Mouse (Mus musculus): ENCODE measurements around the gene Cd274. TPM values are rescaled to one million over a fixed set of nuclear protein-coding genes. Genes with fewer than 3 reads are reported as not detected.
A peak's percentile ranks its signal among the peaks of the same experiment; 100 is the strongest.
"Not testable (repeated sequence)": the region's sequence is repeated elsewhere in the genome, so short reads cannot be mapped to it uniquely, and the experiment has no call there.

The Cd274 gene
- polyA plus RNA-seq, 1 experiment from 2014 or later, result 0.34 TPM

DNA sequence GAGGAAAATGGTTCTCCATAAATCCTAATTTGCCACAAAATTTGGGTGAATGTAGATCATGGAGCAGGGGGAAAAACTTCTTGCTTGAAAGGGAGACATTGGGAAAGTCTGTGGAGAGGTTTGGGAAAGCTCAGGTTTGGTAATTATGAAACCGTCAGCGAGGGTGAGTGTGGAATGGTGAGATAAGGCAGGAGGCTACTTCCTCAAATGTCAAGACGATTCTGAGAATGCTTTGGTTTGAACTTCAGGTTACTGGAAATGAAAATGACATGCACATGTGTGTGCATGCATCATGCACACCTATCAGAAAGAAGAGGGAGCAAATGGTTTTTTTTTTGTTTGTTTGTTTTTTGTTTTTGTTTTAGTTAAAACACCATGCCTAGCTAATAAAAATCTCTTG, 33.2 kb downstream of the Cd274 start:
- Histone ChIP-seq H3K9me3 (peaks cover 9% of the 10 kb centered on the region; the same call in 1 of the 2 replicates), H3K27me3 (no peaks in the 10 kb centered on the region), H3K27ac (no peak overlapping the region), H3K4me2 (no peak overlapping the region), H3K36me3 (no peaks in the 10 kb centered on the region), H3K9ac (no peak overlapping the region), H3K4me3 (no peak overlapping the region), H3K4me1 (0 out of 2 replicates have a peak, but pooled peaks cover 8% of the 10 kb centered on the region)
- WGBS, result 65% methylated on average over 3 of the region's 3 CpGs
- no peak for ATAC-seq (ENCODE audit: insufficient number of reproducible peaks, insufficient read depth, low FRiP score, low TSS enrichment, low read depth)

DNA sequence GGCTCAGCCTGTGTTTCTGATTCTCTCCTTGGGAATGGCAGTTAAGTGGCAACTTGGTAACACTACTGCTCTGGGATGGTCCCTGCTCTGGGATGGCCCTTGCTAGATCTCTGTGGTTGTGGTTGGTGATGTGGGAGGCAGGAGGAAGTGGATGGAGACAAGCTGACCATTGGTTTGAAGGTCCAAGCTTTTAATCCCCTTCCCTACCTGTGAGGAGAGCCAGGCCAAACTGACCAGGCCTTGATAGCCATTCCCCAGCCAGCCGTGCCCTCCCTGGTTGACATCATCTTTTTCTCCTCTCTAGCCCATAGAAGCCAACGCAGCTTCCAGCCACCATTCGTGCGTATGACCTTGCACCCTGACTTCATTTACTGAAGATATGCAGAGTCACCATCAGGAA, 35.4 kb downstream of the Cd274 start:
- Histone ChIP-seq H3K9ac (no peak overlapping the region), H3K4me3 (no peak overlapping the region), H3K27me3 (no peaks in the 10 kb centered on the region), H3K4me2 (no peak overlapping the region), H3K27ac (no peak overlapping the region), H3K4me1 (peaks cover 24% of the 10 kb centered on the region), H3K36me3 (no peaks in the 10 kb centered on the region), H3K9me3 (peaks cover 9% of the 10 kb centered on the region; the same call in 1 of the 2 replicates)
- no peak for ATAC-seq (ENCODE audit: insufficient number of reproducible peaks, insufficient read depth, low FRiP score, low TSS enrichment, low read depth)
- WGBS, result 88% methylated on average over 4 of the region's 4 CpGs

GRCm38 (mm10) chr19:29403251-29403650, 36.0 kb downstream of the Cd274 start:
- H3K4me3 ChIP-seq, result no peak overlapping the region
- no peak overlapping the region for H3K9ac ChIP-seq
- no peak overlapping the region for H3K4me2 ChIP-seq
- no peaks in the 10 kb centered on the region for H3K36me3 ChIP-seq
- no peak overlapping the region for H3K27ac ChIP-seq
- H3K27me3 ChIP-seq, result no peaks in the 10 kb centered on the region
- peaks cover 28% of the 10 kb centered on the region for H3K4me1 ChIP-seq
- peaks cover 4% of the 10 kb centered on the region; the same call in 1 of the 2 replicates for H3K9me3 ChIP-seq
- no peak for ATAC-seq (ENCODE audit: insufficient number of reproducible peaks, insufficient read depth, low FRiP score, low TSS enrichment, low read depth)
- 66% methylated on average over 4 of the region's 4 CpGs for WGBS

GRCm38 (mm10) chr19:29405388-29405787, 38.1 kb downstream of the Cd274 start:
- no peaks in the 10 kb centered on the region for H3K36me3 ChIP-seq
- H3K27ac ChIP-seq, result no peak overlapping the region
- H3K9me3 ChIP-seq, result no peaks in the 10 kb centered on the region
- WGBS, result 26% methylated on average over 2 of the region's 2 CpGs
- no peak overlapping the region for H3K9ac ChIP-seq
- H3K4me2 ChIP-seq, result no peak overlapping the region
- H3K4me1 ChIP-seq, result peaks cover 38% of the 10 kb centered on the region
- H3K4me3 ChIP-seq, result no peak overlapping the region
- no peak for ATAC-seq (ENCODE audit: insufficient number of reproducible peaks, insufficient read depth, low FRiP score, low TSS enrichment, low read depth)
- no peaks in the 10 kb centered on the region for H3K27me3 ChIP-seq

GRCm38 (mm10) chr19:29406042-29407017, 39.1 kb downstream of the Cd274 start:
- Histone ChIP-seq H3K36me3 (no peaks in the 10 kb centered on the region), H3K9ac (no peak overlapping the region), H3K27ac (peak overlapping the region; percentile 3), H3K9me3 (no peaks in the 10 kb centered on the region), H3K4me1 (peaks cover 45% of the 10 kb centered on the region), H3K4me2 (peak overlapping the region; percentile 5; the same call in 1 of the 2 replicates), H3K4me3 (no peak overlapping the region), H3K27me3 (no peaks in the 10 kb centered on the region)
- WGBS, result 39% methylated on average over 18 of the region's 18 CpGs
- peak; percentile 45; the same call in 1 of the 2 replicates for ATAC-seq (ENCODE audit: insufficient number of reproducible peaks, insufficient read depth, low FRiP score, low TSS enrichment, low read depth)

GRCm38 (mm10) chr19:29410619-29411018, 43.4 kb downstream of the Cd274 start, which contains the start of gene Pdcd1lg2:
Pdcd1lg2 (plus strand) TSS chr19:29410919.
- WGBS, result 65% methylated on average over 4 of the region's 4 CpGs
- no peaks in the 10 kb centered on the region for H3K36me3 ChIP-seq

DNA sequence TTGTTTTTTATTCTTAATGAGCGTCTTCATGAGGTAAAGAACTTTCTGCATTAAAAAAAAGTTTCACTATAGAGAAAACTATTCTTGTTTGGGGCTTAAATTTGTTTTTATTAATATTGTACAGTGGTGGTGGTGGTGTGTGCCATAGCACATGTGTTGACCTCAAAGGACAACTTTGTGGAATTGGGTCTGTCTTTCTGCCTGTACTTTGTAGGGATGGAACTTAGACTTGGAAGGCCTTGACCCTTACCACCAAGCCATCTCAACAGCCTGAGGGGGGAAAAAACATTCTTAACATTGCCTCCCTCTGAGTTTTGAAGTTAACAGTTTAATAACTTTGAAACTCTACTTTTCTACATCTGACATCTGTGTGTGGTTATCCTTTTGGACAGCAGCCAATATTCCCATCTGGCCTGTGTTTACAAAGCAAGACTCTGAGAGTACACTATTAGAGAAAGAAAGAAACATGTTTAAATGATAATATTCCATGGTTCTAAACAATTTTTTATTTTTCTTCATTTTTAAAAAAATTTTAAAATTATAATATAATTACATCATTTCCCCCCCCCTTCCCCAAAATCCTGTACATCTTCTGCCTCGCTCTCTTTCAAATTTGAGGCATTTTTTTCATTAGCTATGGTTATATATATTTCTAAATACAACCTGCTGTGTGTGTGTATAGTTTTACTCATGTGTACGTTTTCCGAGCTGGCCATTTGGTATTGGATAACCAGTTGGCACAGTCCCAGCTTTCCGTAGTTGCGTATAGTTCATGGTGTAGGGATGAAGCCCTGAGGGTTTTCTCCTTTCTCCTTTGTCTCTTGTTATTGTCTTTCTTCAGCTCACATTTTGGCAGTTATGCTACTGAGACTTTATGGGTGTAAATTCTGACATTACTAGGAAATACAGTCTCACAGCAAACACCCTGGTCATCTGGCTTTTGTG, 45.5 kb downstream of the Cd274 start:
- Histone ChIP-seq H3K36me3 (no peaks in the 10 kb centered on the region), H3K9me3 (no peaks in the 10 kb centered on the region), H3K4me2 (peak overlapping the region; percentile 16; the same call in 1 of the 2 replicates), H3K4me1 (peaks cover 30% of the 10 kb centered on the region), H3K9ac (no peak overlapping the region), H3K27me3 (no peaks in the 10 kb centered on the region), H3K4me3 (no peak overlapping the region), H3K27ac (peak overlapping the region; percentile 98)
- ATAC-seq (ENCODE audit: insufficient number of reproducible peaks, insufficient read depth, low FRiP score, low TSS enrichment, low read depth), result peak; percentile 91
- WGBS, result 19% methylated on average over 6 of the region's 6 CpGs

More at GRCm38 (mm10) chr19:29410619-29411018, 43.4 kb downstream of the Cd274 start, which contains the start of gene Pdcd1lg2:
- H3K4me3 ChIP-seq, result no peak within 1 kb of the TSS
- no peak within 1 kb of the TSS for H3K9ac ChIP-seq
- H3K4me2 ChIP-seq, result no peak within 1 kb of the TSS
- no peaks in the 10 kb centered on the region for H3K9me3 ChIP-seq
- H3K4me1 ChIP-seq, result peaks cover 47% of the 10 kb centered on the region
- no peaks in the 10 kb centered on the region for H3K27me3 ChIP-seq
- ATAC-seq (ENCODE audit: insufficient number of reproducible peaks, insufficient read depth, low FRiP score, low TSS enrichment, low read depth), result no peak
- 0 out of 2 replicates have a peak within 1 kb of the TSS, but pooled peaks have one; percentile 3 for H3K27ac ChIP-seq

- no peaks in the 10 kb centered on the region for H3K36me3 ChIP-seq
- WGBS, result 81% methylated on average over 3 of the region's 3 CpGs
- no peak overlapping the region for H3K4me2 ChIP-seq
- no peak overlapping the region for H3K27ac ChIP-seq
- H3K9ac ChIP-seq, result no peak overlapping the region
- H3K4me1 ChIP-seq, result peaks cover 19% of the 10 kb centered on the region
- H3K4me3 ChIP-seq, result no peak overlapping the region
- H3K27me3 ChIP-seq, result no peaks in the 10 kb centered on the region
- no peaks in the 10 kb centered on the region for H3K9me3 ChIP-seq
- ATAC-seq (ENCODE audit: insufficient number of reproducible peaks, insufficient read depth, low FRiP score, low TSS enrichment, low read depth), result no peak
Observed at GRCm38 (mm10) chr19:29414513-29414912, 47.3 kb downstream of the Cd274 start.

DNA sequence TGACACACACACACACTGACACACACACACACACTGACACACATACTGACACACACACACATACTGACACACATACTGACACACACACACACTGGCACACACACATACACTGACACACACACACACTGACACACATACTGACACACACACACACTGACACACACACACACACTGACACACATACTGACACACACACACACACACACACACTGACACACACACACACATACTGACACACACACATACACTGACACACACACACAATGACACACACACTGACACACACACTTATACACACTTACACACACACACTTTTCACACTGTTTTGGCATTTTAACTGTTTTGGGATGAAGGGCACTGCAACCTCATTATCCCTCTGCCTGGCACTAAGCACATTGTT, 47.7 kb downstream of the Cd274 start:
- not testable (repeated sequence) for H3K27me3 ChIP-seq; H3K4me3 ChIP-seq; H3K4me2 ChIP-seq; H3K9me3 ChIP-seq; H3K9ac ChIP-seq; H3K36me3 ChIP-seq; H3K27ac ChIP-seq; ATAC-seq (ENCODE audit: insufficient number of reproducible peaks, insufficient read depth, low FRiP score, low TSS enrichment, low read depth)
- H3K4me1 ChIP-seq, result peaks cover 18% of the 10 kb centered on the region

DNA sequence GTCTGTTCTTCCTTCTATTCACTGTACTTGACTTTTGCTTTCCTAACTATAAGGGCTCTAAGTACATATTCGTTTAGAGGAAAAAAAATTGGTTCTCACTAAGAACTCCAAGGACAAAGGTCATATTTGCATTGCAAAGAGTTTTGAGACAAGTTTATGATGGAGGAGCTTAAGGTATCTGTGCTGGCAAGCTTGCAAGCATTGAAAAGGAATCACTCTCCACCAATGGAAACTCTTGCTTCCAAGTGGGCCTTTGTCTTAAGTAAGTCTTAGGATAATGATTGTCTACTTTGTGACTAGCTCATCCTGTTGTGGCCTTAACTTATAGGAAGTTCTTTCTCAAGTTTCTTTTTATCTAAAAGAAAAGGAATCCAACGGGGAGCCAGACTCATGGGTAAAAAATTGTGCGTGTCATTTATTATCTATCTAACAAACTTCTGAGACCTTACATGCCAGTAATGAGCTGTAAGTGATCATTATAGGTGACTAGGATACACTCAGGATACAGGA, 49.2 kb downstream of the Cd274 start:
- 63% methylated on average over 3 of the region's 3 CpGs for WGBS

GRCm38 (mm10) chr19:29417188-29417587, 49.9 kb downstream of the Cd274 start:
- no peak overlapping the region for H3K4me3 ChIP-seq
- H3K4me2 ChIP-seq, result no peak overlapping the region
- H3K36me3 ChIP-seq, result no peaks in the 10 kb centered on the region
- H3K27me3 ChIP-seq, result no peaks in the 10 kb centered on the region
- H3K27ac ChIP-seq, result no peak overlapping the region
- H3K9ac ChIP-seq, result no peak overlapping the region
- no peak for ATAC-seq (ENCODE audit: insufficient number of reproducible peaks, insufficient read depth, low FRiP score, low TSS enrichment, low read depth)
- no peaks in the 10 kb centered on the region for H3K9me3 ChIP-seq
- peaks cover 10% of the 10 kb centered on the region for H3K4me1 ChIP-seq
- 64% methylated on average over 2 of the region's 2 CpGs for WGBS

More for the DNA sequence above, 49.2 kb downstream of the Cd274 start:
- no peaks in the 10 kb centered on the region for H3K36me3 ChIP-seq
- no peak overlapping the region for H3K9ac ChIP-seq
- peaks cover 10% of the 10 kb centered on the region for H3K4me1 ChIP-seq
- no peak overlapping the region for H3K4me3 ChIP-seq
- H3K4me2 ChIP-seq, result no peak overlapping the region
- no peaks in the 10 kb centered on the region for H3K9me3 ChIP-seq
- no peak overlapping the region for H3K27ac ChIP-seq
- no peak for ATAC-seq (ENCODE audit: insufficient number of reproducible peaks, insufficient read depth, low FRiP score, low TSS enrichment, low read depth)
- H3K27me3 ChIP-seq, result no peaks in the 10 kb centered on the region

All from embryonic facial prominence, embryonic 13.5 days (tissue).